Mouse (Mus musculus) testis, postnatal 10 days (tissue): ENCODE results near the gene Gm21962.
"Not testable (repeated sequence)": the region's sequence is repeated elsewhere in the genome, so short reads cannot be mapped to it uniquely, and the experiment has no call there.

Experiments
- DNase-seq: peaks from one replicate; pipeline ENCODE4 v3.0.0; 2021; ENCODE audit warnings: low spot score

Gene Gm21962

DNA sequence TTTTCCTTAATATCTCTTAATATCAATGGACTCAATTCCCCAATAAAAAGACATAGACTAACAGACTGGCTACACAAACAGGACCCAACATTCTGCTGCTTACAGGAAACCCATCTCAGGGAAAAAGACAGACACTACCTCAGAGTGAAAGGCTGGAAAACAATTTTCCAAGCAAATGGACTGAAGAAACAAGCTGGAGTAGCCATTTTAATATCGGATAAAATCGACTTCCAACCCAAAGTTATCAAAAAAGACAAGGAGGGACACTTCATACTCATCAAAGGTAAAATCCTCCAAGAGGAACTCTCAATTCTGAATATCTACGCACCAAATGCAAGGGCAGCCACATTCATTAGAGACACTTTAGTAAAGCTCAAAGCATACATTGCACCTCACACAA, at the start of gene Gm21962:
TSS of gene Gm21962 (plus strand) at position 301 of the 400 bp plus-strand sequence.
- DNase-seq, result not testable (repeated sequence)

DNA sequence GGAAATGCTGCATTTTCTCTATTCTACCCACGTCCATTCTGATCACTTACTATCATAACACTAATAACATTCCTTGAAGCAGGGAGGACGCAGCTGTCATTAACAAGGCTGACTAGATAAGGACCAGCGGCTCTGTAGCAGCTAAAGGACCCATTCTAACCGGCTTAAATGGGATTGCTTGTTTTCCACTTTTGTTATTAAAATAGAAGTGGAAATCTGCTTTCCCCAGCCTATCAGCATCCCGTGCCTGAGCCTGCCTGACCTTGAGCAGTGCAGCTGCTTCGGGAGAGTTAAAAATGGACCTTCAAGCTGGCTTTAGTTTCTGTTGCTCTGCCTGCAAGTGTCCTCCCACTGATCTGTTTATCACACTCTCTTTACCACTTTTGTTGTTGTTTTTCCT, 49.2 kb upstream of the Gm21962 start:
- DNase-seq, result peak; percentile 51

DNA sequence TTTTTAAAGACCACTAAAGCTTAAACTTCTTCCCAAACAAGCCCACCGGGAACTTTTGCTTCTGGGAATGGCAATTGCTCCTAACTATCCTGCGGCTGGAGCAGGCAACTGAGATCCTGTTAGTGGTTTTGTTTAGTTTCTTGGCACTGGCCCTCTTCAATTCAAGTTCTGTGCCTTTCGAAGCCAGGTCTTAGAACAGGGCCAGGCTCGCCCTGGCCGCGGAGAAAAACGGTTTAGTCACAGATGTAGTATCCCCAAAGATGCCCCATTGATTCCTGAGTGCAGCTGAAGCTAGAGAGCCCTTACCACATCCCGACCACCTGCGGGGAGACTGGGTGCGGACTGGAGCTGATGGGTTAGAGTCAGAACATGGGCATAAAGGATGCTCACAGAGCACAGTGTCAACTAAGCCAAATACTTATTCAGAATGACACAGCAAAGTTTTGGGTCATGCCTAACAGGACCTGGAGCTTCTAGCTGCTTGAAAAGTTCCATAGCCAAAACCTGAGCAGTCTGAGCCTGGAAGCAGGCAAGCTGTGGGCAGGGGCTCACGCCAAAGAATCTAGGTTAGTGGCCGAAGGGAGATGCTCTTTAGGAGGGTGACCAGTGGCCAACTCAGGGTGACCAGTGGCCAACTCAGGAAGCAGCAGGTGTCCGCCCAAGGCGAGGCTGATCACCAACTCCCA, 48.3 kb upstream of the Gm21962 start:
- no peak for DNase-seq

DNA sequence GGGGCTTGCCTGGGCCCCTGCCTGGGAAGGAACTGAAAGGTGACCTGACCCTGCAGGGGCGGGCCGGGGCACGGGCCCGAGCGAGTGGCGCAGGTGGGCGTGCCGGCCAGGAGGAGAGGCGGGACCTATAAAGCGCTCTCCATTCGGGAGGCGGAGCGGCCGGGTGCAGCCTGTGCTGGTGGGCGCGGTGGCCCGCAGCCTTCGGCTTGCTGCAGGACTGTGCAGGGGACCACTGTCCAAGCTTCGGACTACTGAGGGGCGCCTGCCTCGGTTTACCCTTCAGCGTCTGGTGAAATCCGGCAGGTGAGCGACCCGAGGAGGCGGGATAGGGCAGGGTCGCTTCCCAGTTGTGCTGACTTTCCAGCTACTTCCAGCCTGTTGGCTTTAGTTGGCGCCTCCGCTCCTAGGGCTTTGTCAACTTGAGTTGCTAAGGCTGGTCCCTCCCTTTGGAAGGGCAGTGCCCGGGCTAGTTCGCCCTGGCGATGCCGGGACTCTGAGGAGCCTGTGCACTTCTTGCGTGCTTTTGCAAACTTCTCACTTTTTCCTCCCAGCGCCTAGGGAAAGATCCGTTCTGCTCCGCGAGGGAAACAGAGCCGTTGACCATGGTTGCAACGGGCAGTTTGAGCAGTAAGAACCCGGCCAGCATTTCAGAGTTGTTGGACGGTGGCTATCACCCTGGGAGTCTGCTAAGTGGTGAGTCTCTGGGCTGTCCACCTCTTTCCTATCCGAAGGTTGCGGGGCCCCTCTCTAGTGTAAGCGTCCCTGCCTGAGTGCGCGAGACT, 47.6 kb upstream of the Gm21962 start:
- DNase-seq, result peak; percentile 89

DNA sequence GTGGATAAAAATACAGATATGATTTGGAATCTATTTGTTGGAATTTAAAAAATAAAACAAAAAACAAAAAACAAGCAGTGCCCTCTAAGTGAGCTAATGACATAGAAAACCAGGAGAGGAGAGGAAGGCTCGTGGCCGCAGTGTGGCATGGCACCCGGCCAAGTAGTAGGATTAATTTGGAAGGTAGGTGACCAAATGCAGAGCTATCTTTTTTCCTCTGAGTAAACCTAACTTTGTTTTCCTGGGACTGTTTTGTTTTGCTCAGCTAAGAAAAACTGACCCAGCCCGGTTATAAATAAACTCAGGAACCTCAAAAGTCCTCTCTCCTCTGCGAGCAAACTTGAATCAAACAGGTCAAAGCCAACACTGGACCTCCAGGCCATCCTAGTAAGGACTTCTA, 46.3 kb upstream of the Gm21962 start:
- DNase-seq, result peak; percentile 60

DNA sequence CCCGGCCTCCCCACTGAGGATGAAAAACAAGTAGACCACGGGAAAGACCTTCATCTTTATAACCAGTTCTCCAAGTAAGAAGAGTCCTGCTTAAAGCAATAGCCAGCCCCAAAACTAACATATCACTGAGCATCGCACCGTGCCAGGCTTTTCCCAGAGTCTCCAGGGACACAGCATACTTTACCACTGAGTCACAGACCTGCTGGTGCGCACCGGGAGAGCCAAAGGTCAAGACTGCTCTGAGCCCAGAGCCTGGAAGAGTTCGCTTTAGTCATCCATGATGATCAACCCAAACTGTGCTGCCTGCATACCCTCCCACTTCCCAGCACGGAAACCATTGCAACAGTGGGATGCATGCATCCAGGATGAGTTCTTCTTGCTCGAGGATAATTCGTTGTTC, 37.6 kb upstream of the Gm21962 start:
- DNase-seq, result no peak

DNA sequence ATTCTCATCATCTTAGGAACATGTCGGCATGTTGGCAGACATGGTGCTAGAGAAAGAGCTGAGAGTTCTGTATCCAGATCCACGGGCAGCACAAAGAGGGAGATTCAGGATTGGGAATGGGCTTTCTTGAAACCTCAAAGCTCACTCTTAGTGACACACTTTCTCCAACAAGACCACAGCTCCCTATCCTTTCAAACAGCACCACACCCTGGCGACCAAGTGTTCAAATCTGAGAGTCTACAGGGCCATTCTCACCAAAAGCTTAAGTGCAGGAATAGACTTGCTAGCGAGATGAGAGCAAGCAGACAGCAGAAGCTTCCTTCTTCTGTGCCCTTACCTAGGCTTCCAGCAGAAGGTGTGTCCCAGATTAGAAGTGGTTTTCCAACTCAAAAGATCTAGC, 34.8 kb upstream of the Gm21962 start:
- DNase-seq, result no peak

DNA sequence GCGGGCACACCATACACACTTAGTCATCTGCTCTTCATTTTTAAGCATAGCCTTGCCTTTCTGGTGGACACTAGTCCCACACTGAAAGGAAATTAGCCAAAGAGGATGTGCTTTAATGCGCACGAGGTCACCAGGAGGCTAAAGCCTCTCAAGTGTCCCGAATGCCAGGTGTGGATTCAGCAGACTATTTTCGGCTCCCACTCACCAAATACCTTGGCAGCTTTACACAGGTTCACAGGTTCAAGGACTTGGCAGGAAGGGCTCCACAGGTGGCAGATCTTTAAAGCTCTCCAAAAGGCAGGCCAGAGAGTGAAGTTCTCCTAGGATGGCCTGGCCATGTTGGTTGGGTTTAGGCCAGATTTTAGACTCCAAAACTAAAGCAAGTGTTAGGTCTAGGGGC, 30.1 kb upstream of the Gm21962 start:
- DNase-seq, result no peak

DNA sequence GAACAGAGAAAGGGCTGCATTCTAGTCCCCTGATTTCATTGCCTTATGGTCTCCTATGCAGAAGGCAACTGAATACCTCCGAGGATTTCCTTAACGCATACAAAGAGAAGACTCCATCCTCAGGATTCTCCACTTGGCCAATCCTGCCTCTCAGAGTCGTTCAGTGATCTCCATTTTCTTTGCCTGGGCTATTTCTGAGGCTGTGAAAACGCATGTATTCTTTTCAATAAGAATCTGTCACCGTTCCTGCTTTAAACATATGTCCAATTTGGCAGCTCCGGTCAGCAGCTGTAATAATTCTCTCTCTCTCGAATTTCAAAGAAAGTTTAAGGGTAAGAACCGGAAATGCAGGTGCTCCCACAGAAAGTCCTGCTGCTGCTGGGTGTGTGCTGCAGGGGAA, 29.2 kb upstream of the Gm21962 start:
- no peak for DNase-seq

DNA sequence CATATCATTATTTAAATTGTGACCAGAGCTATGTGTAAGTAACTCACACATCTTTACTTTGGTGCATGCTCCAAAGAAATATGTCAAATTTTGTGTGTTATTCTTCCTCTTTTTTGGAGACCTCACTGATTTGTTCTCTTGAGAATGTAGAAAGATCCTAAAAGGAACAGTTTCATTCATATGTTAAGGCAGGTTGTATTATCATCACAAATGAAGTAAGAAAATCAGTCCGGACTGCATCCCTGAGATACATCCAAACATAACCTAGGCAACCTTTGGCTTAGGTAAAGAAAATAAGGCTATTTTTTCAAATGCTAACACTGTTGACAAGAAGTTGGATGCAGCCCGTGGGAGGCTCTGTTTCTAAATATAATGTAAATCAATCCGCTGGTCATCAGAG, 28.8 kb upstream of the Gm21962 start:
- DNase-seq, result no peak

DNA sequence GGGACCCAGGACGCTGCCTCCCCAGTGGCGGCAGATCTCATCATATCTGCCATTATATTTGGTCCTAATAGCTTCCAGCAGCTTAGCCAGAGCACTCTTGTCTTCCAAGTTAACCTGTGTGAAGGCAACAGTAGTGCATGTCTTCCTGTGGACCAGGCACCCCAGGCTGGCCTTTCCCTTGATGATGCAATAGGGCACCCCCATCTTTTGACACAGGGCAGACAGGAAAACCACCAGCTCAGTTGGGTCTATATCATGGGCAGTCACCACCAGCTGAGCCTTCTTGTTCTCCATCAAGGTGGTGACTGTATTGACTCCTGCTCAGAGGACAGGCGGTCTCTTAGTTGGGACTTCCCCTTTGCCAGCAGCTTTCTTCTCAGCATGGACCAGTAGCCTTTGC, 27.2 kb upstream of the Gm21962 start:
- DNase-seq, result no peak

DNA sequence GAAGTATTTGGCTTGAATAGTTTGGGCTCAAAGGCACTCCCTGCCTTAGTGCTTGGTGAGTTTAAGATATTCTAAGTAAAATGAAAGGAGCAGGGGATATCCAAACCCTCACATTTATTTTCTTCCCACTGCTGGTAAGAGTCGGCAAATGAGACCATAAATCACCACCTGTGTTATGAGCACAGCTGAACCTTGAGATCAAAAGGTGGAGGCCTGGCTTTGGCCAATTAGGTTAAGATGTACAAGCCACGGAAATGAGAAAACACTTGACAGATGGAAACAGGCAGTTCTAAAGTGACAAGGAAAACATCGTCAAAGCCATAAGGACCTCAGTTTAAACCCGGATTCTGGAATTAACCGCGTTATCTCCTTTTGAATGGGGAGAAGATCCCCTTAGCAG, 26.4 kb upstream of the Gm21962 start:
- no peak for DNase-seq

DNA sequence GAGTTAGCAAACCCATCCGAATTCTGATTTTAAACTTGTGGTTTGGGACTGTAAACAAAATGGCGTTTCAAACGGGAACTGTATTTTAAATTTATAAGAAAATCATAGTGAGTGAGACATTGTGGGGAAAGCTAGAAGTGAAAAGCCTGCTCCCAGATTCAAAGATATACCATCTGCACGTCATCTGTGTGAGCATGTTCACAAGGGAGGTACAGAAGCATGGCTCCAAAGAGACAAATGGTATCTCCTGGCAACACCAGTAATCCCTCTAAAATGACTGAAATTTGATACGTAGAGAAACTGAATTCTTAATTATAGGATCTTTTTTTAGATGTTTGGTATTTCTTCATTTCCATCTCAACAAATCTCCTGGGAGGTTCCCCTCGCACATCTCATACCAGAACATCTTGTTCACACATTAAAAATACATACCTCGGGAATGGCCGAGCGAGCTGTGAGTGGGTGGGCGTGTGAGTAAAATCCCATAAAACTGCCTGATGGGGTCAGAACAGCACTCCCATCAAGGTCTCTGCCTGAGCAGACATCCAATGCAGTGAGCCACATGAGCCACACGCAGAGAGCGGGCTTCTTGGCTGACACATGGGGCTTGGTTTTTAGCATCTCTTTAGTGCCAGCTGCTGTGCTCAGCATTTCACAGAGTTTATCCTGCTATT, 23.8 kb upstream of the Gm21962 start:
- DNase-seq, result no peak

DNA sequence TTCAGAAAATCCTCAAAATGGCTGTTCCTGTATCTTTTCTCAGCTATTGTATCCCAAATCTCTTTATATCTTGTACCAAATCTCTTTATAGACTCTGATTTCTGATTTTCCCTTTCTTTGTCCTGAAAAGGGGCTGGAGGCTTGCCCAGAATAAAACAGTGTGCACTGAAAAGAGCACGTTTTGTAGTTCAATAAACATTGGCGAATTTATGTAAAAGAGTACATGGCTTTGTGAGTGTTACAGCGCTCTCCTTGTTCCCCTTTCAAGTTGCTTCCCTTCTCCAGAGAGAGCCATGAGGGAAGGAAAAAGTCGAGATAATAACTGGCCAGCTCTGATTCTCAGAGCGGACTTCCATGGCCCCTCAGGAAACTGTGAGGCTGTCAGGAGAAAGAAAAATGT, 22.2 kb upstream of the Gm21962 start:
- no peak for DNase-seq

DNA sequence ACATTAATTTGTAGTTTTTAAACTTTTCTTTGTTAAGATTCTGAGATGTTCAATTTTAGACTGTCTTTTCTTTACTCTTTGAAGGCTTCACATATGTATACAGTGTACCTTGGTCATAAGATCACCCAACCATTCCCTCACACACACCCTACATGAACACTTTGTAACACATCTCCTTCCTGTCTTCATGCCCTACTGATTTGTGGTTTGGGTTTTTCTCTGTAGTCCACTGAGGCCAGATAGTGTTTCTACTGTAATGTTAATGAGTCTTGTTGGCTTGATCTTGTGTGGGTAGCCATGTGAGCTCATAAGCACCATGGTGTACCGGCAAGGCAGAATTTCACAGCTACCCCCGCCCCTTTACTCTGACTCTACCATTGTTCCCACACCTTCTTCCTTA, 18.5 kb upstream of the Gm21962 start:
- DNase-seq, result no peak

DNA sequence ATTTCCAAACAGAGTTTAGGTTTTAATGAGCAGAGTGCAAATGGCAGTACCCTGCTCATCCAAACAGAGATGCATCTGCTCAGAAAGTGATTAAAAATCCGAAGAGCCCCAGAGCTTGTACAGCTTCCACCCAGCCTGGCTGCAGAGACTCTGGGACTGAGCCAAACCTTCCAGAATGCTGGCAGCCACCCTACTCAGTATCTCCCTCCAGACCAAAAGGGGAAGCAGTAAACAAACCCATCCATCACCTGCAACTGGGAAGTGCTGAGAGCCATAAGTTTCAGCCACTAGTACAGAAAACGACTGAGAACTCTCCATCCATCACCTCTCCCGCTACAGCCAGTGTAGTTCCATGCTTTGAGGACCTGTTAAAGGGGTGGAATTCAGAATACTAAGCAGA, 9.6 kb downstream of the Gm21962 start:
- DNase-seq, result peak; percentile 64

DNA sequence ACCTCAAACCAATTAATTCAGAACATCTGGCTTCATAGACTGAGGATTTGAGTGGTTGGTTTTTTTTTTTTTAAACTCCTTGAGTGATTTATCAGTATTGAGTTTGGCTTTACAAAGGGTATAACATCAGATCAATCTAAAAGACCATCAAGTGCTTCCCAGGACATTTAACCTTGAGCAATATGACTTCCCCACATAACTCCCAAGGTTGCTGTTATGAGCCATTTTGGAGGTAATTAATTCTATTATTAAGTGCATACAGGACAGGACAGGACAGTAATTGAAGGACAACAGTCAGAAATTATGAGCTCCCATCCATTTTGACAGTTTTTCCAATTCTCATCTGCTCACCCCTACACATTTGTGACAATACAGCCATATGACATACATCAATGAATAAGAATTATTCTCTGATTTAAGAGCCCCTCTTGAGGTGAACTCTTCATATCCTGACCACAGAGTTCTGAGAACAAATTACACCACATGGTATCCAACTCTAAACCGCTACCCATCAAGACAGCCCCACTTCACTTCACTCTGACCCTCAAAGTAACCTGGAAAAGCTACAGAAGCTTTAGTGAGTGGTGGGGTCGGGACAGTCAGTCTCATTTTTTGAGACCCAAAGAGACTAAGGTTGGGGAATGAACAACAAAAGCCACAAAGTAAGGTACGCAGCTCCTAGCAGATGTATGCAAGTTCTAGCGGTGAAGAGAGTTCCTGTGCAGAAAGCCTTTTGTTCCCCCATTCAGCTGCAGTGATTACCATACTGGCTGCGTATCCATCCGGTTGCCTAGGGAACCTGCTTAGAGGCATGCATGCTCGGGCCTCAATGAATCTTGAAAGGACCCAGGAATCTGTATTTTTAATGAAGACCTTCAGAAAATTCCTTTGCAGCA, 11.8 kb downstream of the Gm21962 start:
- DNase-seq, result no peak

DNA sequence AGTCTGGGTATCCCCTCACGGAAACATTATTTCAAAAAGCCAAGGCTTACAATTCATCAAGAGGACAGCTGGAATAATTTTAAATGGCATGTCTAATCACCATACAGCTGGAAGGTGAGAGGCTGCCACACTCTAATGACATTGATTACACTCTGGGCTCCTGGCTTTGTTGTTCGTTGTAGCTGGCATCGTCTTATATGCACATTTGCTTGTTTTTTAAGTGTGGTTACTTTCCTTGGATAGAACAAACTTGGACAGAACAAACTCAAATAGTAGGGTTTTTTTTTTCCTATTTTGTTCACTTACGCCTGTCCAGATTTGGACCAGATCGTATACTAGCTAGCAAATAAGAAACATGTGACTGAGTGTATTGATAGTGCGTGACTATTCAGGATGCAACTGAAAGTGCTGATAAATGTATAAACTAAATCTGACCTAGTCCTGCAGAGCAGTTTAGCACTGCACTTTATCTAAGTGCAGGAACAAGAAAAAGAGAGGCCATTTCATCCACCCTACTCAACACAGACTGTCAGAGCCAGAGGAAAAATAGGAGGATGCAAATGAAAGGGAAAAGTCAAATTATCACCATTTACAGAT, 12.6 kb downstream of the Gm21962 start:
- DNase-seq, result no peak

DNA sequence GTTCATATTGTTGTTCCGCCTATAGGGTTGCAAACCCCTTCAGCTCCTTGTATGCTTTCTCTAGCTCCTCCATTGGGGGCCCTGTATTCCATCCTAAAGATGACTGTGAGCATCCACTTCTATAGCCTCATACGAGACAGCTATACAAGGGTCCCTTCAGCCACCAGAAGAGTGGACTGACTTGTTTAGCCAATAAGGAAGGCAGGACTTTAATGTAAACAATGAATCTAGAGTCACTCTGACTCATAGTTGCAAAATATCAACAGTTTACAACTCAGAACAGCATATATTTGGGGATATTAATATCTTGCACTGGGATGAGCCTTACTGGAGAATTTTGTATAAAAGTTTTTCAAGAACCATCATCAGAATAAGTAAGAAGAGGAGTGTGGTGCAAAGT, 15.6 kb downstream of the Gm21962 start:
- no peak for DNase-seq

DNA sequence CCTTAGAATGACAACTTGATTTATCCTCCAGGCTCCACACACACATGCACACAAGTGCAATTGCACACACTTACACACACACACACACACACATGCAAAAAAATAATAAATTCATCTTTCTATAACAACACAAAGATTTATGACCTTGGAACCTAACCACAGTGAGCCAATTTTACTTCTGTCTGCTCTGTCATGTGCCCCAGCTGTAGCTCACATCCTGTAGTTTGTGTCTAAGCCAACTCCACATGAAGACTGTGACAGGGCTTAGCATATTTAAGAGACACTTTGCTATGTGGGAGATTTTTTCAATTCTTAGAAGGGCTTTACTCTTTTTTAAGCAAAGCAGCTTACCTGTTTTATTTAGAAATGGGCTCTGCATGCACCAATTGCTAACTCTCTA, 20.2 kb downstream of the Gm21962 start:
- no peak for DNase-seq

DNA sequence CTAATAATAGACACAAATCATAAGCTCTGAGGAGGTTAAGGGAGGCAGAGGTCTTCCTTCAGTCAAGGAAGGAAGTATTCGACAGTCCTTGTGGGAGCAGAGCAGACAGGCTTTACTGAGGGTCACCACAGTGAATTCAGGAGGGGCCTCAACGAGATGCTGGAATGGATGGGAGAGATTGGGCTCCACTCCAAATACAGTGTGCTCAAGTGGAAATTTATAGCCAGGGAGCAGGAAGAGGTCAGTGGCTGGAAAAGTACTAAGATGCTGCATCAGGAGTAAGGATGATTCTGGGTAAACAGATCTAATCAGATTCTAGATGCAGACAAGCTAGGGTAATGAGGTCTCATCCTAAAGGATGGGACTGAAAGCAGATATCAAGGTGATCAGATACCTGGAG, 44.6 kb downstream of the Gm21962 start:
- DNase-seq, result no peak
